Mouse (Mus musculus) adrenal gland, postnatal 4 days (tissue): Measurements from ENCODE around the gene Dmrtc2. TPM values are rescaled to one million over a fixed set of nuclear protein-coding genes. Genes with fewer than 3 reads are reported as not detected.
A peak's percentile ranks its signal among the peaks of the same experiment; 100 is the strongest.

Experiments used
- DNase-seq, 2 experiments: peaks; one replicate each; pipeline ENCODE4 v3.0.0; 2021 to 2022; ENCODE audit warnings: low spot score in 2 of 2, mixed read lengths in 2 of 2
- total RNA-seq, 2 experiments: library from RNA; stranded (reverse); gene quantifications; 2 replicates each; pipeline ENCODE4 v1.2.3; 2021

The Dmrtc2 gene
- total RNA-seq, 2 experiments from 2014 or later, result 0.17 TPM; not detected in 1

DNA sequence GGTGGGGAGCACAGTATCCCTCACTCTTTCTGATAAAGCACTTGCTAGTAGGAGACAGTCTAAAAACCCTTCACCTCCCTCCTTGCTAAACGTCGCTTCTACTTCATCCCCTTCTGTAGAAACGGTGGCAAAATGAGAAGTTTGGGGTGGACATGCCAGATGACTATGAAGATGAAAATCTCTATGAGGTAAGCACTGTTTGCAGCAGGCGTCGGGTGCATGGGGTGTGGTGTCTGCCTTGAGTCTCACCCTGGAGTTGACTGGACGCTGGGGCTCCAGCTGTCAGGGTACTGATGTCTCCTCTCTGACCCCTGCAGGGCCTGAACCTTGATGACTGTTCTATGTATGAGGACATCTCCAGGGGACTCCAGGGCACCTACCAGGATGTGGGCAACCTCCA lies 31.3 kb downstream of the Dmrtc2 start:
- no peak for DNase-seq

GRCm38 (mm10) chr7:24901842-24902241 lies 32.0 kb downstream of the Dmrtc2 start:
- DNase-seq, result no peak

- DNase-seq, result no peak
Observed at GRCm38 (mm10) chr7:24902264-24902629, 32.4 kb downstream of the Dmrtc2 start.

- peak in 1 of 2 experiments; percentile 28 for DNase-seq
Observed at GRCm38 (mm10) chr7:24902630-24903443, 33.0 kb downstream of the Dmrtc2 start, which contains the start of gene Arhgef1. Gene Arhgef1, plus strand, starts transcription at chr7:24902912.

DNA sequence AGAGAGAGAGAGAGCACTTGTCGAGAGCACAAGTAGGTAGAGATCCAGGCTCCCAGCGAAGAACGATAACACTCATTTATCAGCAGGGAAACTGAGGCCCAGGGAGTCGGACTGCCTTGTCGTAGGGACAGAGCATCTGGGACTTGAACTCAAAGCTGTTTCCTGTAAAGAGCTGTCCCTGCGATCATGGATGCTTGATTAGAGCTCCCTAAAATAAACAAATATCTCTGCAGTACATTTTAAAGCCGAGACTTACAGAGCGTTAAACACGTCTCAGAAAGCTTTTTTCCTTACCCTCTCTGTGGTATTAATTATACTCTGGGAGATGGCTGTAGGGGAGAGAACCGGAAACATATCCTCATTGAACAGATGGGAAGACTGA lies 33.6 kb downstream of the Dmrtc2 start:
- DNase-seq, result no peak

DNA sequence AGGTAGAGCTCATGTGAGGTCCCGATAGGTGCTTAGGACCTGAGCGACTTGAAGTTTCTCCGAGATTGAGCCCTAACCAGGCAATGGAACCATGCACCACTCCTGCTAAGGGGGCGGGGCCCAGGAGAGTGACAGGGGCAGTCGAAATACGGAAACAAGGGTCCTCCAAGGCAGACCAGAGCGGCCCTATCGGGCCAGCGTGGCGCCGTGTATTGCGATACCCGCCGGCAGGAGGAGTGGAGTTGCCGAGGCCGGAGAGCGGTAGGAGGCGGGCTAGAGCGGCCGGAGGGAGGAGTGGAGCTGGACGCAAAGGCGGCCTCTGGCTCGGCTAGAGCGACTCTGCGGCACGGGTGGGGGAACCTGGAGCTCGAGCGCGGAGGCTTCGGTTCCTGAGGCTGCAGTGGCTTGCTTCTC lies 34.2 kb downstream of the Dmrtc2 start:
- DNase-seq, result peak; percentile 82 to 97

GRCm38 (mm10) chr7:24904936-24905335 lies 35.1 kb downstream of the Dmrtc2 start:
- DNase-seq, result no peak

- DNase-seq, result no peak
Observed at GRCm38 (mm10) chr7:24906551-24906950, 36.7 kb downstream of the Dmrtc2 start.

DNA sequence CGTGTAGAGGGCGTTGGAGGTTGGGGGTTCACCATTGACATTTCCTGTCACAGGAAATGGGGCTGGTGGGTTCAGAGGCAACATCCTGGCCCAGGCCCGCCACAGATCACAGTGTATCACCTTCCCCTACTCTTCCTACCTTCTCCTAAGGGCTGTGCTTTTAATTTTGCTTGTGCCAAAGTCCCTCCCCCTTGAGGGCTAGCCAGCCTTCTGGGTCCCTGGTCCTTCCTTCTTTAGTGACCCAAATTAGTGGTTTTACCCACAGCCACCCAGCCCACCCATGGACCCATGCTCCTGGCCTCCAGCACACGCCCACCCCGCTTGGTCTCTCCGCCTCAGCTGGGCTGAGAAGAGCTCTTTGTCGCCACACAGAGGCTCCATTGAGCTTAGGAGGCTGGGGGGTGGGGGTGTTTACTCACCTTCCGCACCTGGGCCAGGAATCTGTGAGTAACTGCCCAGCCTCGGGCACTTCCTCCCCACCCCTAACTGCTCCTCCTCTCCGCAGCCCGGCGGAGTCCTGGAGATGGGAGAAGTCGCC lies 37.4 kb downstream of the Dmrtc2 start:
- DNase-seq, result no peak

GRCm38 (mm10) chr7:24912480-24912879 lies 42.6 kb downstream of the Dmrtc2 start:
- DNase-seq, result no peak

- DNase-seq, result no peak
Observed at GRCm38 (mm10) chr7:24918763-24919323, 49.0 kb downstream of the Dmrtc2 start.

GRCm38 (mm10) chr7:24919728-24920127 lies 49.9 kb downstream of the Dmrtc2 start:
- DNase-seq, result no peak

Other genes starting within 250 kb of the Dmrtc2 start
- gene Lypd3, start 233.5 kb upstream of the Dmrtc2 start, total RNA-seq, result 1 to 10 TPM in 1 of 2 experiments, under 1 TPM in 1; 0.70 to 1.5 TPM
- gene Tex101, start 193.4 kb upstream of the Dmrtc2 start, total RNA-seq, result not detected
- not detected for gene BC049730, start 160.8 kb upstream of the Dmrtc2 start, total RNA-seq
- gene Gm4763, start 143.1 kb upstream of the Dmrtc2 start, total RNA-seq, result not detected
- gene Cd177, start 109.7 kb upstream of the Dmrtc2 start, total RNA-seq, result 1 to 10 TPM; 1.5 to 3.9 TPM
- gene Ceacam10, start 92.9 kb upstream of the Dmrtc2 start, total RNA-seq, result under 1 TPM; 0.48 to 0.51 TPM
- gene Gm9844, start 7.8 kb upstream of the Dmrtc2 start, total RNA-seq, result under 1 TPM in 1 of 2 experiments, not detected in 1; 0.92 TPM
- gene Lypd4, start 116 bp upstream of the Dmrtc2 start, total RNA-seq, result not detected
- gene Rps19, start 14.3 kb downstream of the Dmrtc2 start, total RNA-seq, result 1,000 to 10,000 TPM; 1,415 to 1,431 TPM
- gene Cd79a, start 27.3 kb downstream of the Dmrtc2 start, total RNA-seq, result 1 to 10 TPM; 1.1 to 3.2 TPM
- 100 to 1,000 TPM; 159 to 161 TPM for gene Arhgef1, start 32.9 kb downstream of the Dmrtc2 start, total RNA-seq
- not detected for gene Gm4881, start 74.4 kb downstream of the Dmrtc2 start, total RNA-seq
- 100 to 1,000 TPM; 204 to 208 TPM for gene Rabac1, start 102.7 kb downstream of the Dmrtc2 start, total RNA-seq
- 10 to 100 TPM; 66.4 to 69.0 TPM for gene Atp1a3, start 135.9 kb downstream of the Dmrtc2 start, total RNA-seq
- 10 to 100 TPM; 38.1 to 45.1 TPM for gene Grik5, start 202.3 kb downstream of the Dmrtc2 start, total RNA-seq
- 10 to 100 TPM; 22.3 to 24.4 TPM for gene Zfp574, start 202.5 kb downstream of the Dmrtc2 start, total RNA-seq